Mouse (Mus musculus) lung, adult 2 months (tissue): ENCODE measurements at regions not wholly inside any gene's neighbourhood (a gene's known extent, or its start where the extent isn't known, plus 50 kb on each side); places are given as distances from the start of the nearest gene placed in this dataset.

Experiments used
- CTCF ChIP-seq: fragments of 200-500 bp; IDR thresholded peaks from 2 replicates; pipeline ENCODE4 v1.5.1; 2011; ENCODE audit warnings: mild to moderate bottlenecking, low read length, control low read depth; ENCODE audit not compliant: insufficient read depth
- POLR2A ChIP-seq: fragments of 200-500 bp; IDR thresholded peaks from 2 replicates; pipeline ENCODE4 v1.6.1; 2011; ENCODE audit warnings: low read depth, mild to moderate bottlenecking, control low read depth, low read length, borderline replicate concordance; ENCODE audit errors: extremely low read depth

DNA sequence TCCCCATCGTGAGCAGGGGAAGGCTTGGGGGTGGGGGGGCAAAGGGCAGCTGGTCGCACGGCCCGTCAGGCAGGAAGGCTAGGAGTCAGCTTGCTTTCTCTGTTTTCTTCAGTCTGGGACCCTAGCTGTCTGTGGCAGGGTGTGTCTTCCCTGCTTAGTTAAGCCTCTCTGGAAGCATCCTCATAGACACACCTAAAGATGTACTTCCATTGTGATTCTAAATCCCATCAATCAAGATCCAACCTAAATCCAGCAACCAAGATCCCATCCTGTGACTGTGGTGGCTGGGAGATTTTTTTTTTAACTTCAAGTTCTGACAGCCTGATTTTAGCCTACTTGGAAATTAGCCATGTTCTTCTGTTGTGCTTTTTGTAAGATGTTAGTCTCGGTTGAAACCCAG lies 69.9 kb upstream of the Ankrd55 start:
- TF ChIP-seq POLR2A (no peak), CTCF (no peak)
